Mouse (Mus musculus) adrenal gland, postnatal 25 days (tissue): ENCODE results near the gene Miip. TPM values are rescaled to one million over a fixed set of nuclear protein-coding genes. Genes with fewer than 3 reads are reported as not detected.
"Not testable (repeated sequence)": the region's sequence is repeated elsewhere in the genome, so short reads cannot be mapped to it uniquely, and the experiment has no call there.

Experiments
- DNase-seq: peaks from one replicate; pipeline ENCODE4 v3.0.0; 2021; ENCODE audit warnings: mixed read lengths
- total RNA-seq: library from RNA; stranded (reverse); gene quantifications from 2 replicates; pipeline ENCODE4 v1.2.3, GENCODE M21; 2021

The Miip gene
- total RNA-seq, 1 experiment from 2014 or later = 37.7 TPM

- no peak for DNase-seq
Measured at GRCm38 (mm10) chr4:147869238-147869637, 622 bp upstream of the Miip start.

- no peak for DNase-seq
Measured at GRCm38 (mm10) chr4:147867563-147868449, 810 bp downstream of the Miip start.

DNA sequence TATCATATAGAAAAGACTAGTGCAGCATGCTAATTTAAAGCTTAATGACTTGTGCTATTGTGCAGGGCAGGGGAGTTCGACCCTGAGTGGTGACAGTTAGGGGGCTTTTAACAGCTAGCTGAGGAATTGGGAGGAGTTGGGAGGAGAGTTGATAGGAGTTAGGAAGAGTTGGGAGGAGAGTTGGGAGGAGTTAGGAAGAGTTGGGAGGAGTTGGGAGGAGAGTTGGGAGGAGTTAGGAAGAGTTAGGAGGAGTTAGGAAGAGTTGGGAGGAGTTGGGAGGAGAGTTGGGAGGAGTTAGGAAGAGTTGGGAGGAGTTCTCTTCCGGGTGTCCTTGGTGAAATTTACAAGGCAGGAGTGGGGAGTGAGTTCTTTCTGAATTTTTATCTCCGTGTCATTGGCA, 1.8 kb downstream of the Miip start:
- not testable (repeated sequence) for DNase-seq

DNA sequence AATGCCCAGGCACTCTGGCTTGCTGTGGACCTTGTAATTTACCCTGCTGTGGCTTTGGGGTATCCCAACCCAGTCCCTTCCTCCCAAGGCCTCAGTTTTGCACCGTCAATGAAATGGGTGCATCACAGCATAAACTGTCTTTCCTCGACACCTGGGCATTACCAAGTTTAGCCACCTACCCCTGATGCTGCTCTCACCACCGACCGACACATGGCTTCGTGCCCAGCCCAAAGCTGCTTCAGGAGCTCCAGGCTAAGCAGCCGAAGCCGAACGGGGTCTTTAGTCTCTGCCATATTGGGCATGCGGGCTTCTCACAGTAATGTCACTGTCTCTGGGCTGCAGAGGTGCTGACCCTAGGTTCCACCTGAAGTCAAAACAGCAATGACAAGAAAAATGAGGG, 2.6 kb downstream of the Miip start:
- DNase-seq = no peak

DNA sequence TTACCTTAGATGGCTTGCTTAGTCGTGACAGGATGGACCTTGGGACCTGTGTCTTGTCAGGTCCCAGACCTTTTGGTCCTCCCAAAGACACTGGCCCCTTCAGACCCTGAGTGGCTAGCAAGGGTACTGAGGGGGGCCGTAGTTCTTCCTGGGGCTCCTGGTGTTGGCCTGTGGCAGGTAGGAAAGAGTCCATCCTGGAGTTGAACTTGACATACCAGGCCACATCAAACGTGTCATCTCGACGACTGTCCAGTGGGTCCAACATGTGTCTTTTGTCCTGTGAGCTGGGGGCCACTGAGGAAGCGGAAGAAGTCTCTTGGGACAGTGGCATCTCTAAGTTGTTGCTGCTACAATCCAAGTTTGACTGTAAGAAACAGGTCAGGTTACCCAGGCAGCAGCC, 3.0 kb downstream of the Miip start:
- no peak for DNase-seq

GRCm38 (mm10) chr4:147862051-147862450, 6.6 kb downstream of the Miip start:
- DNase-seq = no peak

DNA sequence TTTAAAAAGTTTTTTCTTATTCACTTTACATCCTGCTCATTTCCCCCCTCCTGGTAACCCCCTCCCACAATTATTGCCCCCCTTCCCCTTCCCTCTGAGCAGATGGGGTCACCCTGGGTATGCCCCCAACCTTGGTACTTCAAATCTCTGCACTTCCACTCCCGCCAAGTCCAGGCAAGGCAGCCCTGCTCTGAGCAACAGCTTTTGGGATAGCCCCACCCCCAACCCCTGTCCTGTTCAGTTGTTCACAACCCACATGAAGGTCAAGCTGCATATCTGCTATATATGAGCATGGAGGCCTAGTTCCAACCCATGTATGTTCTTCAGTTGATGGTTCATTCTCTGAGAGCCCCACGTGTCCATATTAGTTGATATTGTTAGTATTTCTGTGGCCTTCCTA, 17.8 kb downstream of the Miip start:
- DNase-seq = no peak

- no peak for DNase-seq
Measured at GRCm38 (mm10) chr4:147848584-147848991, 20.0 kb downstream of the Miip start.

GRCm38 (mm10) chr4:147847614-147848583, 20.7 kb downstream of the Miip start, which contains the start of gene Zfp933:
Zfp933 (minus strand) TSS chr4:147848366.
- DNase-seq = peak; percentile 45

- no peak for DNase-seq
Measured at GRCm38 (mm10) chr4:147842871-147843270, 25.7 kb downstream of the Miip start.

GRCm38 (mm10) chr4:147839282-147839681, 29.3 kb downstream of the Miip start:
- not testable (repeated sequence) for DNase-seq

DNA sequence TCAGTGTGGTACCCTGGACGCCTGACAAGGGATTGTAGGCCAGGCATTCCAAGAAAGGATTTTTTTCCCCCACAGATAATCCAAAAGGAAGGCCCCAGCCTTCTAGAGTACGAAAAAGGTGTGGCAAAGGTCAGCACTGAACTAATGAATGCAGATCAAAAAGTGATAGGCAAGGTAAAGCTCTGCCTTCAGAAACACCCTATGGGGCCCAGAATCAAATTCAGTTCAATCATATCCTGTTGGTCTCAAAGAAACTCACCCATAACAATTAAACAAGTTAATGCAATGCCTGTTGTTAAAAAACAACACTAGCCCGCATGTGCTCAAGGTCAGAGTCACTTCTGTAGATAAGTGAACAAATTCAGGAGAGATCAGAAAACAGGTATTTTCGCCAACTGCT, 44.2 kb downstream of the Miip start:
- no peak for DNase-seq

DNA sequence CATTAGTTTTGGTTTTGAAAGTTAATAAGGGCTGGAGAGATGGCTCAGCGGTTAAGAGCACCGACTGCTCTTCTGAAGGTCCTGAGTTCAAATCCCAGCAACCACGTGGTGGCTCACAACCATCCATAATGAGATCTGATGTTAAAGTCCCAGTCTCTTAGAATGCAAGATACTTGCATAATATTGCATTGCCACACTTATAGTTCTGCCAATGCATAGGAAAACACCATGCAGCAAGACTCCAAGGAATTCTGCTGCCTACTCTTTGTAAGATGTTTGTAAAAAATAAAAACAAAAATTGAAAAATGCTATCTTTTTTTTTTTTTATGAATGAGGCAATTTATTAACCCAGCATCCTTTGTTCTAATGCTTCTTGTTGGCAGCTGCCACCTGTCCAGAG, 47.2 kb downstream of the Miip start:
- not testable (repeated sequence) for DNase-seq

- DNase-seq = not testable (repeated sequence)
Measured at GRCm38 (mm10) chr4:147819659-147820058, 49.0 kb downstream of the Miip start.

- DNase-seq = no peak
Measured at GRCm38 (mm10) chr4:147814592-147815167, 53.9 kb downstream of the Miip start.

DNA sequence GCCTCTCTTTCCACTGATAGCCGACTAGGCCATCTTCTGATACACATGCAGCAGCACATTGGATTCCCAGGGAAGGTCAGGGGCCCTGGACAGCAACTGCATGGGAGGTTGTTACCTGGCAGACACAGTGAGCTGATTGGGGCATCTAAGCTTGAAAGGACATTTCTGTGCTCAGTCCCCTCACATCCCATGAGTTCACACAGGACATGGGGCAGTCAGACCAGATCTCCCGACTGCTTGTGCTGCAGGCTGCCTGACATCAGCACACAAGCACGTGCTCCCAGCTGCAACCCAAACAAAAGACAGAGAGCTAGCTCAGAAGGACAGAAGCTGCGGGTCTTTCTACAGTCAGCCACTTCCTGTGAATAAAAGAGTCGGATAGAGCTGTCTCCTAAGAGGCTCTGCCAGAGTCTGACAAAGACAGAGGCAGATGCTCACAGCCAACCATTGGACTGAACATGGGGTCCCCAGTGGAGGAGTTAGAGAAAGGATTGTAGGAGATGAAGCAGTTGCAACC, 55.3 kb downstream of the Miip start:
- DNase-seq = no peak

Other genes starting within 250 kb of the Miip start
- gene Zfp979, start 226.3 kb downstream of the Miip start, total RNA-seq = 3.6 and 3.7 TPM in 2 replicates
- 0.46 TPM in 1 of 2 replicates, not detected in the other for gene Zfp534, start 166.3 kb downstream of the Miip start, total RNA-seq
- gene Zfp984, start 59.0 kb downstream of the Miip start, total RNA-seq = 7.2 TPM in 2 replicates
- 36.5 and 37.1 TPM in 2 replicates for gene Zfp933, start 20.4 kb downstream of the Miip start, total RNA-seq
- 12.2 and 16.6 TPM in 2 replicates for gene Fv1, start 163 bp upstream of the Miip start, total RNA-seq
- 151 and 217 TPM in 2 replicates for gene Mfn2, start 35.9 kb upstream of the Miip start, total RNA-seq
- gene Plod1, start 68.0 kb upstream of the Miip start, total RNA-seq = 41.0 and 43.3 TPM in 2 replicates
- 44.6 and 50.5 TPM in 2 replicates for gene 2510039O18Rik, start 72.1 kb upstream of the Miip start, total RNA-seq
- not detected in 2 replicates for gene Nppb, start 117.0 kb upstream of the Miip start, total RNA-seq
- gene Nppa, start 131.9 kb upstream of the Miip start, total RNA-seq = not detected in 2 replicates
- 11.1 and 12.7 TPM in 2 replicates for gene Clcn6, start 170.0 kb upstream of the Miip start, total RNA-seq
- gene Mthfr, start 170.3 kb upstream of the Miip start, total RNA-seq = 32.1 and 33.6 TPM in 2 replicates
- 75.0 and 117 TPM in 2 replicates for gene Agtrap, start 219.2 kb upstream of the Miip start, total RNA-seq